Mouse (Mus musculus) spleen, embryonic (tissue): ENCODE results near the gene Acad9.

Source experiments
- CTCF ChIA-PET: fragments of 350-600 bp; sonication (Branson Sonifier 250); formaldehyde crosslinking; loops from one replicate; lab custom pipeline; 2022; lab: Charles Lee

Acad9 gene

DNA sequence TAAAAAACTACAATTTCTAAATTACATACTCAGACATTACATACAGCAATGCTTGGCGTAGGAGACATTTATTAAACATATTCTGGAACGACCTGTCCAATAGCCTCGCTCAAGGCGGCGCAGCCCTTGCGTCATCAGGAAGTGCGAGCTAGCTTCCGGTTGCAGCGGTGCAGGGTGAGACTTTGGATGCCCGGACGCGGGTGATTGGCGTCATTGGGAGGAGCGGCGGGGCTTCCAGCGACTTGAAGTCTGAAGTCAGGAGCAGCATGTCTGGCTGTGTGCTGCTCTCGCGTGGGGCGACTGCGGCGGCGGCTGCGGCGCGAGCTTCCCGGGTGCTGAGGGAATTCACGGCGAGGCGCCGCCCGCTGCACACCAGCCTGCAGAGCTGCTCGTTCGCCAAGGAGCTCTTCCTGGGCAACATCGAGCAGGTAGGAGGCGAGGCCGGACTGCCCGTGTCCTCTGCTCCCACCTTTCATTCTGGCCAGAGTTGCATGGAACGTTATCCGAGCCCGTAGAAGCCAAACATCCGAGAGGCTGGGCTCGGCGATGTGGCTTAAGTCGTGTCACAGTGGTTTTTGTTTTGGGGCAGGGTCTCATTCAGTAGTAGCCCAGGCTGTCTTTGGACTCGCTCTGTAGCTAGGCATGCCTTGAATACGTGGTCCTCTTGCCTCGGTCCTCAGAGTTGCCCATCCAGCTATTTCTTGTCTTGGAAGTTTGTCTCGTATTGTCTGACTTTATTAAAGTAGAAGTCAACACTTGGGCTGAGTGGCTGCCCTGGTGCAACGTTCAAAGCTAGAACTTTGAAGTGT lies at the start of gene Acad9:
Acad9 (plus strand) TSS at position 137 of the 809 bp plus-strand sequence.
- CTCF ChIA-PET: interaction anchor here (0.7 to 0.9 kb wide), 2 partner anchors 66 to 102 kb away, joined by 3 to 4 read pairs; partner anchors contain the start of gene Mccc1

DNA sequence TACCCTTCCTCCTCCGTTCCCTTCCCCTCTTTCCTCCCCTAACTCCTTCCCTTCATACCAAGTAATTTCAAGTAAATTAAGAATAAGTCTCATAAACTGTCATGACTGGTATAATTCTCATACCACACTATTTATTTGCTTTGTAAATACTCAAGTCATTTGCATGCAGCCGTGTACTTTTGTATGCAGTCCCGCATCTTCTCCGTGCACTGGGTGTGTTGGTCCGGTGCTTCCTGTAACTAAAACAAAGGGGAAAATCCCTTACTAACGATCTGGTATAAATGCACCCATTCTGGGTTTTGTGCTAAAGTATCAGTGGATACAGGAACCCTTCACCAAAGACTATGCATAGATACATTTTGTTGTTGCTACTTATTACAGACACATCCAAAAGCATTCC lies 40.0 kb upstream of the Acad9 start:
- CTCF ChIA-PET: interaction anchor here (0.7 kb wide), 1 partner anchor 57 kb away, joined by 3 read pairs; no protein-coding TSS in a partner anchor

DNA sequence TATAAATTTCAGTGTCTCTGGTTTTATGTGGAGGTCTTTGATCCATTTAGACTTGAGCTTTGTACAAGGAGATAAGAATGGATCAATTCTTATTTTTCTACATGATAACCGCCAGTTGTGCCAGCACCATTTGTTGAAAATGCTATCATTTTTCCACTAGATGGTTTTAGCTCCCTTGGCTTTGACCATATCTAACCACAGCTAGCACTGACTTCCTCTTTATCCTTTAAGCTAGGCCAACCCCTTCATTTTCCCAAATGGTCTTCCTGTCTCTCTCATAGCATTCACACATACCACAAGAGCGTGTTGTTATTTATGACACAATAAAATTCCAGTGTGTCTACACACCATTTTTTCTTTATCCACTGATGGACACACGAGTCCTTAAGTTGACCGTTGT lies 35.8 kb upstream of the Acad9 start:
- CTCF ChIA-PET: no interaction called here

DNA sequence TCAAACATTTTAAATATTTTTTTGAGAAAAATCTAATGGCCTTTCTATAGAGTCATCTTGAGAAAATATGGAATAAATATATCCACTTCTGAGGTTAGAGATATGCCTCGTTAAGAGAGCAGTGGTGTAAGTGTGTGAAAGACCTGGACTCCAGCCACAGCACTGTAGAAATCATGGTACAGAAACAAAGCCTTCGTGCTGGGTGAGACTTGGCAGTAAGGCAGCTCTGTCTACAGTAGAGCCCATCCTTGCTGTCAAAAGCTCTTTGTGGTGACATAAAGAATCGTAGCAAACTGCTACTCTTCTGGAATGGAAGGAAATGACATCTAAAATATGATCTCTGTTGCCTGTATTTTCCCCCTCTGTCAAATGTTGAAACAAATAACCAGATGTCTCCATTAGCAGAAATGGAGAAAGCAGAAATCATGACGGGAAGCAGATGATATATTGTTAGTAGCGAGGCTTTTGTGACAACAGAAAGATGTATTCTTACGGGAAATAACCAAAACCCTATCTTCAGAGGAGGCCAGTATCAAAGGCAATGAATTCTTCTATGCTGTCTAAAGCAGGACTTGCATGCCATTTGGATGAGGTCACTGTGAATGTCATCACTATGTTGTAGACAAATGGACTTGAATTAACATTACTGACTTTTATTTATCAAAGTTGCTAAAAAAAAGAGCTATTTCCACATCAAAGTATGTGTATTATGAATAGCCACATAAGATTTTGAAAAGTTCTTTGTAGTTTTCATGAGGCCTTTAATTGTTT lies 33.9 kb upstream of the Acad9 start:
- CTCF ChIA-PET: no interaction called here

DNA sequence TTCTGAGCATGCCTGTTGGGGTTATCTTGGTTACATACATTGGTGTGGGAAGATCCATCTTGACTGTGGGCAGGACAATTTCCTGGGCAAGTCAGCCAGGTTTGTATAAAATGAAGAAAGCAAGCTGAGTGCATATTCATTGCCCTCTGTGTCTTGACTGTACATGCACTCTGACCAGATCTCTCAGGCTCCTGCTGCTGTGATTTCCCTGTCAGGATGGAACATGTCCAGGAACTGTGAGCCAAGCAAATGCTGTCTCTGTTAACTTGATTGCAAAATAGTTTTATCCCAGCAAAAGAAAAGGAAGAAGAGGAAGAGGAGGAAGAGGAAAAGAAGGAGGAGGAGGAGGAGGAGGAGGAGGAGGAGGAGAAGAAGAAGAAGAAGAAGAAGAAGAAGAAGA lies 21.3 kb upstream of the Acad9 start:
- CTCF ChIA-PET: no interaction called here

DNA sequence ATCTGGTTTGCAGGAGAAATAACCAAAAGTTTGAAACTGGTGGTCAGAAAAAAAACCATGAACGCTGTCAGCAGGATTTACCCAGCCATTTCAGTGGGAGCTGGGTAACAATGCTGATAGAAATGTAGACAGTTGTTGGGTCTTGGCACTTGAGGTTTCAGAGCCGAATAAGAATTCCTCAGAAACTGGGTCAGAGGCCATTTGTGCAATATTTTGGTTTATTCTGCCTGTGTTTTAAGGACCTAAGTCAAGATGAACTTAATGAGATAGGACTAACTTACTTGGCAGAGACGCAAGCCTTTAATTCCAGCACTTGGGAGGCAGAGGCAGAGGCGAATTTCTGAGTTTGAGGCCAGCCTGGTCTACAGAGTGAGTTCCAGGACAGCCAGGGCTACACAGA lies 20.7 kb upstream of the Acad9 start:
- CTCF ChIA-PET: no interaction called here

DNA sequence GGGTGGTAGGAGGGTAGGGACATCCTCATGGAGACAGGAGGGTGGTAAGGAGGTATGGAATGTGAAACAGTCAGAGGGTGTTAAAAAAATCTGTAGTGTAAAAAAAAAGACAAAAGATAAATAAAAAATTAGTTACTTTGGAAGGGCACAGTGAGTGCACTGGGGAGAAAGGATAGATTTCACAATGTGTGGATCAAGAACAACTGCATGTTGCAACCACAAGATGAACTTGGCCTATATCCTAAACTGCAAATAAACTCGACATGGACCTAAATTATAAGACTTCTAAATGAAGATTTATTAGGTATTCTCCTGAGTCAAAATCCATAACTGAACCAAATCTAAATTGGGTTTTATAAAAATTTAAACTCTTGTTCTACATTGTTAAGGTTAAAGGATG lies 16.7 kb upstream of the Acad9 start:
- CTCF ChIA-PET: no interaction called here

DNA sequence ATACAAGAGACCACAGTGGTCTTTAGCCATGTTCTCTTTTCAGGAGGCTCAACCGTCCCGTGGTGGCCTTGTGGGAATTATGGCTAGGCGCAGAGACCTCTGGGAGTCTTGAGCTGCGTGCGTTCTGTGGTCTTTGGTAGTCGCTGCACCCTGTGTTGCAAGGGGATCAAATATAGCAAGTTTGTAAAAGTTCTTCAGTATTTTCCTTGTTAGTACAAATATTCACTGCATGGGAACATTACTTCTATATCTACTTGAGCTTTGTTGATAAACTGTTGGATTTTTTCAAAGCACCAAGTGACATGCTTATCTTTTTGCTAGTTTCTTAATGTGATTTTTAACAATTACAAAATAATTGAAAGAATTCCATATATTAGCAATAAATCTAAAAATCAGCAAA lies 12.3 kb upstream of the Acad9 start, which contains the start of gene Ccdc144b:
Ccdc144b (minus strand) TSS at position 101 of the 400 bp plus-strand sequence.
- CTCF ChIA-PET: interaction anchor here (0.6 kb wide), 1 partner anchor 225 kb away, joined by 15 read pairs; no protein-coding TSS in a partner anchor

DNA sequence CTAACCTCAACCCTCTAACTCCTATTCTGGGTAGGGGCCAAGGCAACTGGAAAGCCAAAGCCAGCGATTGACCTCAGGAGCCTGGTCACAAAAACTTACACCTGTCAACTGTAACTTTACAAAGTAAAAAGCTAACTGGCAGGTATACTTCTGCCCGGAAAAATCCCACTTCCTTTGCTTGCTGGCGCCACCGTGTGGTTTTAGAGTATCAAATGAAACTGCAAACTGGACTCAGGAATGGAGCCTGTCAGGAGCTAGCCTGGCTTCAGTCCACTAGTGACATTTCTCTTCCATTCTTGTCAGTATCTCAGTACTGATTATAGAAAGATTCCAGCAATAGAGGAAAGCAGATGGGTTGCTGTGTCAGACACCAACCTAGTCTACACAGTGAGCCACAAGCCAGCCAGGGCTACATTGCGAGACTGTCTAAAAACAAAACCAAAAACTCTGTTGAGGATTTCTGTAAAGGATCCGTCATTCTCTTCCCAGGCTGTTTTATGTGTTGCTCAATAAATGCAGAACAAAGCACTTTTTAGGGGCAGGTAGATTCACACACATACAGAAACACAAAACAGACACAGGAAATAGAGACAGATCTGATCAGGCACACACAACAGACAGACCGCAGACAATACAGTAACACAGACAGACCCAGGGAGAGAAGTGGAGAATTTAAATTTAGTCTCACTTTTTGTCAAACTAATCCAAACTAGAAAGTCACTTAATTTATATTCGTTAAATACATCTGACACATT lies 5.5 kb upstream of the Acad9 start:
- CTCF ChIA-PET: interaction anchor here (0.5 kb wide), 1 partner anchor 74 kb away, joined by 3 read pairs; no protein-coding TSS in a partner anchor

DNA sequence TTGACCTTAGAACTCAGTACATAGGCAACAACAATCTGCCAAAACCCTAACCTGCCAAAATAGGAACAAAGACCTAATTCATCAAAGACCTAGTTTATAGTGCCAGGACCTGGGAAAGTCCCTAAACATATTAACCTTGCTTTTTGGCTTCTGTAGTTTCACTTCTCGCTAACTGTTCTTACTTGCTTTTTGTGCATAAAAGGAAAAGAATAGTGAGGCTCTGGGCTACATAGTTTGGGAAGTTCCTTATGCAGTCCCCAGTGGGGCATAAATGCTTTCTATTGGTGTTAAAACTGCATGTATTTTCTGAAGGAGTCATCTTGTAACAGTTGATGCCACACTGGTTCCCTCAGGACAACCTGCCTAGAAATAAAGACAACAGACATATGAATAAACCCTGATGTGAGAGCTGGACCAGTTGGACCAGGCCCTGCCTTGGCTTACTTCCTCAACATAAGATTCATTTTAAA lies 1.2 kb upstream of the Acad9 start:
- CTCF ChIA-PET: no interaction called here

DNA sequence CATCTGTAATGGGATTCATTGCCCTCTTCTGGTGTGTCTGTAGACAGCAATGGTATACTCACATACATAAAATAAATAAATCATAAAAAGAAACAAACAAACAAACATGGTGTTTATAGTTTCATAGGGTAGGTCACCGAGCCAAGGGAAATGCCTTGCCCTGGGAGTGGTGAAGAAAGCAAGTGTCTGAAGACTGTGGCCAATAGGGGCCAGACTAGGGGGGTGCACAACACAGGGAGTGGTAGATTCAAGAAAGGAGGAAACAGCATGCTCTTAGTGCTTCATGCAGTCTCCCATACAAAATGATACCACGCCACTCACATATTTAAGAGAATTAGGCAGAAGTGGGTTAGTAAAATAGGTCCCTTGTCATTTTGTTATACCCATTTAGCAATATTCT lies 613 bp upstream of the Acad9 start:
- CTCF ChIA-PET: interaction anchor here (0.9 kb wide), 1 partner anchor 65 kb away, joined by 3 read pairs; the partner anchor contains the start of gene Mccc1

DNA sequence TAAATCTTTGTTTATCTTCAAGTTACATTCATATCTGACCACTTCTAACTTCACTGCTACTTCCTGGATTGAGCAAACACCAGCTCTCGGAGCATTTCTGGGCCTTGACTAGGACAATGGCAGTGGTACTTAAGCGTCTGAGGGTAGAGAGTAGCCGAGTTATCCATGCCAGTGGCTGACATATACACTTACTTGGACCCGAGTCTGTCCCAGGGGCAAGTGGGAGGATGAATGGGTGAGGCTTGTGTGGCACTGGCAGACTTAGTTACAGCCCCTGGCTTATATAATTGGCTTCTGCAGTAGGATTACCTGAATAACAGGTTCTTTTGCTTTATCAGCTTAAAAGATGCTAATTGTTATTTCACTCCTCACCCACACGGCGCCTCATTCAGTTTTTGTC lies 2.0 kb downstream of the Acad9 start:
- CTCF ChIA-PET: no interaction called here

DNA sequence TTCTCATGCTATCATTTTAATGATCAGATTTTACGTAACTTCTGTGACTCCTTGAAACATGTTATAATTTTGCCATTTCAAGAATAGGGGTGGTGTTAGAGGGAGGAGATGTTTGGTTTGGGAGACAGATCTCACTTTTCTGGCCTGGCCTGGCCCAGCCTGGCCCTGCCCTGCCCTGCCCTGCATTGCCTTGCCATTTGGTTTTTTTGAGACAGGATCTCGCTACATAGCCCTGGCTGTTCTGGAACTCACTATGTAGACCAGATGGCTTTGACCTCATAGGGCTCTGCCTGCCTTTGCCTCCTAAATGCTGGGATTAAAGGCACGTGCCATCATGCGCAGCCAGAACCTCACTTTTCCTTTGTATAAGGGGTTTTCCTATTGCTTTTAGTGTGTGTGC lies 4.7 kb downstream of the Acad9 start:
- CTCF ChIA-PET: no interaction called here

DNA sequence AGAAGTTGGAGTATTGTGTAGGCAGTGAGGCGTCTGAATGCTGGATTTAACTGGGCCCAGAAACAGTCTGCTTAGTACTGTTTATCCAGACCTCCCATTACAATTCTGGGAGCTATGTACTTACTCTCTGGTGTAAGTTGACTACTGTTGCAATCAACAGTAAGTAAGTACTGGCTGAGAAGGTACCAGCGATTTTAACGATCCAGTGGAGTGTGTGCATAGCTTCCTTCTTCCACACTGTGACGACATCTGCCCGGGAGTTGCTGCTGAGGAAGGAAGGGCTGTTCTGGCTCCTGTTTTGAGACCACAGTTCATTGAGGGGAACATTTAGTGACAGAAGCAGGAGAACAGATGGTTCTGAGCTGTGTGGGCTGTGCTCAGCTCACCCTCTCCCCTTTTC lies 5.3 kb downstream of the Acad9 start:
- CTCF ChIA-PET: no interaction called here

DNA sequence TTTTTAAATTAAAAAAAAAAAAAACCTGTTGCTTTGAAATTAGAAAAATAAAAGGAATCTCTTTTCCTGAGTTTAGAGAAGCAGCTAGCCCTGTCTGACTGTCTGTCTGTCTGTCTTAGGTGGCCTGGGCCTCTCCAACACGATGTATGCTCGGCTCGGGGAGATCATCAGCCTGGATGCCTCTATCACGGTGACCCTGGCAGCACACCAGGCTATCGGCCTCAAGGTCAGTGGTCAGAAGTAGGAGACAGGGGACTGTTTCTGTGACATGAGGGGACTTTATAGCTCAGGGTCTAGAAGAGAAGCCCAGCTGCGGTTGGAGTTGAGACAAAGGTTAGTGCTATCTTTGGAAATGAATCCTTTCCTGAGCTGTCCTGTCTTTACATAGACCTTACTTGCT lies 8.5 kb downstream of the Acad9 start:
- CTCF ChIA-PET: no interaction called here

DNA sequence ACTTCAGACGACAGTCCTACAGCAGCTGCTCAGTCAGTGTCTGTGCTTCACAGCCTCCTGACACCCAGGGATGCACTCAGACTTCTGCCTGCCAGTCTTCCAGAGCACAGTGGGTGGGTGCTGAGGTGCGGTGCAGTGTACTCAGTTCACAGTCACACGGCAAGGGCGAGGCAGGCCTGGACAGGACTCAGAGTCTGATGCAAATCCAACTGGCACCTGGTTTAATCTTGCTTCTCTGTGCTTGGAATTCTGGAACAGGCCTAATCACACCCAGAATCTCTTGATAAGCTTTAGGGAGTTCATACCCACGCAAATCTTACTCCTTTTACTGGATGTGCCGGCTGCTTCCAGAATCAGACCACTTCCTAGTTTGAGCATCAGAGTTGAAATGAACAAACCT lies 9.7 kb downstream of the Acad9 start:
- CTCF ChIA-PET: no interaction called here

DNA sequence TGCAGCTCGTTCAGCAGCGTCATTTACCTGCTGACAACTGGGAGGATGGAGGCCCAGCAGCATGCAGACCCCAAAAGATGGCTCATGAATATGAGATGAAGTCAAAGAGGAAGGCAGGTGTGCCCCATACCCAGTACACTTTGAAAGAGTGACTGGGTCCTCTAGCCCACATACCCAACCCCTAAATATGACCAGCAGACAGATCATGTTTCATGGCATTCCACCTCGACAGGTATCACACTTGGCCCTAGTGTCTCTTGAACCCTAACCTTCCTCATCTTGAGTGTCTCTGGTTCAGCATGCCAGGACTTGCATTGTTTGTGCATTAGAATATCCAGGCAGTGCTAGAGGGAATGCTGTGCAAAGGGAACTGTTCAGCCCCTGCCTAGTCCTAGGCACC lies 11.6 kb downstream of the Acad9 start:
- CTCF ChIA-PET: no interaction called here

DNA sequence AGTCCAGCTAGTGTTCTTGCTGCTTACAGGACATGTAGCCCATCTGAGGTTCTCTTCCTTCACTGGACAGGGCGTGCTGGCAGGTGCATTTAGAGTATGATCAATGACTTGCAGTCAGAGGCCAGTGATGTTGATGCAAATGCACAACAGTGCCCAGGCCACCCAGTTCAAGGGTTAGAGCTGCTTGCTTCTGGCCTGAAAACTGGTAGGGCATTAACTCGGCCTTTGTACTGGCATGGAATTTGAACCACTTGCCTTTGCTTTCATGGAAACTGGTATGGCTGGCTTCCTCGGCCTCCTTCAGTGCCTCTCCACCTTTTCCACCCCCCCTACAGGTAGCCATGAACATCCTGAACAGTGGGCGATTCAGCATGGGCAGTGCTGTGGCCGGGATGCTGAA lies 14.1 kb downstream of the Acad9 start:
- CTCF ChIA-PET: no interaction called here

DNA sequence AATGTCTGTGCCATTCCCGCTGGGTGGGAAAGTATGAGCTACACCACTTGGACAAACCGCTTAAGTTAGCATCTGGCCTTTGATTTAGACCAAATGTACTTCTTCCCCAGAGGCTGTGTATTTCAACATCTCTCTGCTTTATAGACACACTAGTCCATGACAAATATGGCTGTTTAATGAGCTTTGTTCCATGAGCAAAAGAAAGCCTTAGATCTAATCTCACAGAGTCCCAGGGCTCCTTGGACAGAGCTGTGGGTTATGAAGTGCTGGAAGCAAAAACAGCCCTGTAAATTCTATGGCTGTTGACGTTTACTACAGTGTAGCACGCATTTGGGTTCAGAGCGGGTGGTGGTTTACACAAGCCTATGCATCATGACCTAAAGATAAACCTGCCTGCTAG lies 15.0 kb downstream of the Acad9 start:
- CTCF ChIA-PET: no interaction called here

DNA sequence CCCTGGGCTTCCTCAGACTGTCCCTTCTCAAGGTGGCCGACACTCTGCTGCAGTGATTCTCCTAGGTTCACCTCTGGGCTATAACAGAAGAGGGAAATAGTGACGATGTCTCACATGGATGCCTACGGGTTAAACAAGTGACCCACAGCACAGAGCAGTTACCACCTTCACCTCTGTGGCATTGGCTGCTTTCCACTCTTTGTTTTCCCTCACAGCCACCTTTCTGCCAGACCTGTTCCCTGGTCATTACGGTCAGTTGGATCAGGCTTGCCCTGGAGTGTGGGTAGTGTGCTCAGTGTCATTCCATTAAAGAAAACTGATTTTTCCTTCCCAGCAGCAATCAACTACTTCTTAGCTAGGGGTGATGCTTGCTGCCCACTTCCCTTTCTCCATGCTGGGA lies 17.1 kb downstream of the Acad9 start:
- CTCF ChIA-PET: interaction anchor here (0.6 kb wide), 1 partner anchor 57 kb away, joined by 3 read pairs; no protein-coding TSS in a partner anchor

DNA sequence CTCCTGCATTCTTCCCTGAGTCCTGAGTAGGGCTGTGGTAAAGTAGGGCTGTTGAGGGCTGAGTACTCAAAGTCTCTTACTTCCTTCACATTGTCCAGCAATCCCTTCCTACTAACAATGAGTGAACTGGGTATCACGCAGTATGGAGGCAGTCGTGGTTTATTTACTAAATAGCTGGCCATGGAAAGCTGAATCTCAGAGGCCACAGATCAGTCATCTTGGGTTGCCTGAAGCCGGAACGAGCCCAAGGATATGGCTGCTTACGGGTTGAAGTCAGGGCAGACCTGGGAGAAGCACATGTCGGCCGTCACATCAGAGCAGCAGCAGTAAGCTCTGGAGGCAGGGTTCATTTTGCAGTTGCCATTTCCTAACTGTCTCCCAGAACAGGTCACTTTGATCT lies 17.6 kb downstream of the Acad9 start:
- CTCF ChIA-PET: interaction anchor here (0.6 kb wide), 1 partner anchor 57 kb away, joined by 3 read pairs; no protein-coding TSS in a partner anchor

DNA sequence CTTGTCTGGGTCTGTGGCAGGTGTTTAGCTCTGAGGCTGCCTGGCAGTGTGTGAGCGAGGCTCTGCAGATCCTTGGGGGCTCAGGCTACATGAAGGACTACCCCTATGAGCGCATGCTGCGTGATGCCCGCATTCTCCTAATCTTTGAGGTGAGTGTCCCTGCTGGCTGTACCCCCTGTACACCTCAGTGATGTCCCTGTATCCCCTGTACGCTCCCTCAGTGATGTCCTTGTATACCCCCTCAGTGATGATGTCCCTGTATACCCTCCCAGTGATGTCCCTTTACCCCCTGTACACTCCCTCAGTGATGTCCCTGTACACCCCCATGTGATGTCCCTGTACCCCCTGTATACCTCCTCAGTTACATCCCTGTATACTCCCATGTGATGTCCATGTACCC lies 19.6 kb downstream of the Acad9 start:
- CTCF ChIA-PET: no interaction called here
